Mouse (Mus musculus) urinary bladder, postnatal 4 days (tissue): ENCODE measurements around the gene Zfp423.

ENCODE experiments used
- DNase-seq, 2 experiments: peaks; one replicate each; pipeline ENCODE4 v3.0.0; 2021 to 2022; ENCODE audit warnings: low spot score in 2 of 2

The Zfp423 gene

DNA sequence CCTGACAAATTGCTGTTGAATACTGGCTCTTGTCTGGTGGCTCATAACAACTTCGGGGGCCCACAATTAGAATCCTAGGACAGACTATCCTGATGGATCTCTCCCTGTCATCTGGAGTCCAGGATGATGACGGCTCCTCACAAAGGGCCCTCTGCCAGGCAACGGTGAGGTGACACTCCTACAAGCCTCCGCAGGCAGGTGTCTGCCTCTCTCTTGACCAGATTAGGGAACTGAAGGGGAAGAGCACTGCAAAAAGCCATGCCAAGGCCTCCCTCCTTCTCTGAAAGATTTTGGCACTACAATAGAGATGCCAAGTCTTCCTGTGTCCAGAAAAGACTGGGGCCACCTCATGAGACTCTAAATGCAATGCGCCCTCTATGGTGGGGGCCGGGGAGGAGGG is 7.1 kb downstream of the Zfp423 start:
- no peak for DNase-seq

GRCm38 (mm10) chr8:87944225-87944934 is 15.0 kb downstream of the Zfp423 start:
- no peak for DNase-seq

GRCm38 (mm10) chr8:87943651-87944091 is 15.7 kb downstream of the Zfp423 start:
- DNase-seq = no peak

DNA sequence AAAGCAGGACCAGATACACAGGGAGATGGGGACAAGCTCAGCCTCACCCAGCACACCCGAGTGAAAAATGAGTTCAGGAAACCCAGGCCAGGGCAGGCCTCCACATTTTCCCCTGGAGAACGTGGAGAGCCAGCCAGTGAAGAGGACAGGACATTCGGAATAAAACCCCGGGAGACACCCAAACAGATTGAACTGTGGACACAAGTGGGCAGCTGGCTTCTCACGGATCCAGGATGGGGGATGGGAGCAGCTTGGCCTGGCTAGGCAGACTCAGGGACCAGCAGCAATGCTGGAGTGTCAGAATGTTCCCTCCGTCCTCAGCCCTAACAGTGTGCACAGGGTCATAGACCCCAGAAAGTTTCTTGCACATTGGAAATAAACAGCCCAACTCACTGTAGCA is 18.7 kb downstream of the Zfp423 start:
- no peak for DNase-seq

DNA sequence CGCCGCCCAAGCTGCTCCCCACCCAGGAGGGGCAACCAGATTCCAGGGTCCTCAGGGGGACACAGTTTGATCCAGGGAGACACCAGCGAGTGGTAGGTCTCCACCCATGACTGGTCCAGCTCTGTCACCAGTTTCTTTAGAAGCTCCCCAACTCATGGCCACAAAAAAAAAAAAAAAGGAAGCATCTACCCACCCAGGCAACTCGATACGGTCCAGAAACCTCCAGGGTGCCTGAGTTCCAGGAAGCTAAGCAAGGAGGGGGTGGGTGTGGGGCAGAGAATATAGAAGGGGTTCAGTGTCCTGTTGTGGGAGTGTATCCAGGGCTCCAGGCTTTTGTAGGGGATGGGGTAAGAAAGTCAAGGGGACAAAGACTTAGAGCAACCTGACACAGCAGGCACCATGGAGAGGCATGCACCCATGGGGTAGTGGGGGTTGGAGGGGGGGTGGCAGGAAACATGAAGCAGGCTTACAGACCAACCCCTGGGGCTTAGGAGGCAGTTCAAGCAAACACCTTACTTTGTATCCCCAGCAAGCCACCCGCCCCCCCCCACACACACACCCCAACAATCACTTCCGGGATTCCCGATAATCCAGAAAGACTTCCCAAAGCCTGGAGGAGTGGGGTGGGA is 20.0 kb downstream of the Zfp423 start:
- DNase-seq = no peak

- DNase-seq = peak in 1 of 2 experiments; percentile 76
These were observed 20.8 kb downstream of the Zfp423 start for GRCm38 (mm10) chr8:87938351-87939232.

DNA sequence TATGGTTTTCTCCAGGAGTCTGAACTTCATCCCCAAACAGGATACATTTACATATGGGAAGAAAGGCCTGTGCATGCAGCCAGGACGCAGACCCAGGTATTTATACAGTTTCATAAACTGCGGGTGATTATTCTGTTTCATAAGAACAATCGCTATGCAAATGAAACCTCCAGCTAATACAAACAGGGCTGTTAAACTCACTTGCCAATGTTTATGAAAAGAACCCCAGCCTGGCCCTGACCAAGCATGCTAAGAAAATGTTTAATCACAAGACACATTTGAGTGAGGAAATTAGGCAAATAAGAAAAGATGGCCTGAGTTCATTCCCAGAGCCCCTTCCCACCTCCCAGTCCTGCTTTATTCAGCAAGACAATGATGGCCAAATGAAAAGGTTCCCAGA is 22.2 kb downstream of the Zfp423 start:
- DNase-seq = no peak

DNA sequence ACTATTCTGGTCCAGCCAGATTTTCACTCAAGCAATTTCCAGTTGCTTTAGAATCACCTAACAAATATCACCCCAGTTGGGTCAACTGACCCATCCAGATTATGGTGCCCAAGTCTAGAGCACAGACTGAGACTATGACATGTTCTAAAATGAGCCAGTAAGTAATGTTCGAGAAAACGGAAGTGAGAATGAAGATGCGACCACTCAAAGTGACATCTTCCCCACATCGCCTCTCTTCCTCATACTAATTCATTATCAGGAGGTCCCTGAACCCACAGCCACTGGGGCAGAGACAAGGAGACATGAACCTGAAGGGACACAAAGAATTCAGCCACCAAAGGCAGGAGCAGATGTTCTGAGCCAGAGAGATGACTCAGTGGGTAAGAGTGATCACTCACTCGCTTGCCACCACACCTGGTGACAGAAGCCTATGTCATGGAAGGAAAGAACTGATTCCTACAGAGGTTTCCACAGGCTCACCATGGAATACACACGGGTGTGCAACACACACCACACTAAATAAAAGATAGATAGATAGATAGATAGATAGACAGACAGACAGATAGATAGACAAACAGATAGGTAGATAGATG is 24.2 kb downstream of the Zfp423 start:
- DNase-seq = no peak

DNA sequence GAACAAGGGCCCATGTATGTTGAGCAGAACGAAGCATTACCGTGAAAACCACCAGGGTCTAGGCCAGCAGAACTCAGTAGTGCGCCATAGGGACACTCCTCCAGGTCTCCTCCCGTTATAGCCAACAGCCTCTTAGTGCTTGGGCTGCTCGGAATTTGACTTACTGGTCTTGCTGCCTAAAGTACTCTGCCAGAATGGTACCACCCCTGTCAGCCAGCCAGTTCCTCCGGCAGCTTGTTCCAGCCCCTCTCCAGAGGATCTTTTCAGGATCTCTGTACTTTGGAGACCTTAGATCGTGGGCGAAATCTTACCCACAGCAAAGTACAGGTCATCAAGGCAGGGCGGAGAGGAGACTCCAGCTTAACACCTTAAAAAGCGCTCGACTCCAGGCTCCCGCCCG is 25.2 kb downstream of the Zfp423 start:
- DNase-seq = no peak

DNA sequence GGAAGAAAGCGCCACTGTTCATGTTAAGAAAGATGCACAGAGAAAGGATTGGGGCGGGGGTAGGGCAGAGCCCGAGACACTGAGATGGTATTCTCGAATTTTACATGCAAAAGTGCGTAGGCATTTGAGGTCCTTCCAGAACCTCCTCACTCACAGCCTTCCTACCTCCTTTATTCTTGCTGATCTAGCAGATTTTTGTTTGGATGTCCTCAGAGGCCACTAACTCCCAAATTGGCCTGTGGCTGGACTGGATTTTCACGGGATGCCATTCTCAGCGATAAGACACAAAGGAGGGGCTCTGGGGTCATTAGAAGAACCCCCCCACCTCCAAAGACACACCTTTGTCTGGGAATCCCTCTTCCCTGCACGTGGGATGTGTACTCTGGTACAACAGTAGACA is 25.6 kb downstream of the Zfp423 start:
- no peak for DNase-seq

- DNase-seq = no peak
These were observed 30.5 kb downstream of the Zfp423 start for GRCm38 (mm10) chr8:87928857-87929256.

DNA sequence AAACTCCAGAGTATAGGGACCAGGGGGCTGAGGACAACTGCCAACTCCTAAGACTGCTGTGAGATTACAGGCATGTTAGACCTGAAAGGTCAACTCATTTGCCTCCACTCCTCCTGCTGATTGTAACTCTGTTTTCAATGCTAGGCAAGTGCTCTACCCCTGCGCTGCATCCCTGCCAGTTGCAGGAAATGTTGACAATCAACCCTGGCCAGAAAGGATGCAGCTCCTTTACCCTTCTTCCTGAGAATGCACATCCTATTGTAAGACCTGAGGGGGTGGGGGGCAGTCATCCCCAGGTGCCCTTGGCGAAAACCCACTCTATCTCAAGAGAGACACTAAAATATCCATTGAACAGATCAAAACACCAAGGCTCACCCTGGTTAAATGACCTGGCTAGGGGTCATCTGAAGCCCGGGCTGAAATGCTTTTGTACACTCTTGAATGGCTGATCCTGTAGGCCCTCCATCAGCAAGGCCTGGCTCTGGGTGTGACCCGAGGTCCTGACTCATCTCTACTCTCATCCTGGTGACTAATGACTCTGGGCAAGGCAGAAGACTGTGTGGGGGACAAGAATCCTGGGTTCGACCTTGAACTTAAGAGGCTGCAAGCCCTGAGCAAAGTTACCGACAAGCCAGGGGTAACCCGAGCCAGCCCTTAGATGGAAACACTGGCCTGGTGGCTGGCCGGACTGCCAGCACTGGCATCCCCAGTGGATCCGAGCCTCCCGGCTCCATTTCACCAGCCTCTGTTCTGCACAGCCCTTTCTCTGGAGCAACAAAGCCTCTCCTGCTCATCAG is 32.2 kb downstream of the Zfp423 start:
- DNase-seq = no peak

GRCm38 (mm10) chr8:87926098-87926890 is 33.1 kb downstream of the Zfp423 start:
- no peak for DNase-seq

- no peak for DNase-seq
These were observed 36.5 kb downstream of the Zfp423 start for GRCm38 (mm10) chr8:87922936-87923335.

DNA sequence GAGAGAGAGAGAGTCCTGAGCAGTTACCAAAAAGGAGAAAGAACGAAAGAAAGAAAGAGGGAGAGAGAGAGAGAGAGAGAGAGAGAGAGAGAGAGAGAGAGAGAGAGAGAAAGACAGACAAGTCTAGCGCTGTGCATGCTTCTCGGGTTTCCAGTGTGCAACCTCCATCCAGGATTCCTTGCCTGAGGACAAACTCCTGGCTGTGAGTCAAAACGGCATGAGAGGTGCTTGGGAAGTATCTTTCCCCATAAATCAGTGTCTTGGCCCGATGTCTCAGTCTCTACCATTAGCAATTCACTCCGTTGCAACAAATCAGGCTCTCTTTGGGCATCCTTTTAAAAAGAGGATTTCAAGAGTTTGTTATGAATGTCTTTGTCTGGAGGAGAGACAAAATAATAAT is 36.9 kb downstream of the Zfp423 start:
- no peak for DNase-seq

DNA sequence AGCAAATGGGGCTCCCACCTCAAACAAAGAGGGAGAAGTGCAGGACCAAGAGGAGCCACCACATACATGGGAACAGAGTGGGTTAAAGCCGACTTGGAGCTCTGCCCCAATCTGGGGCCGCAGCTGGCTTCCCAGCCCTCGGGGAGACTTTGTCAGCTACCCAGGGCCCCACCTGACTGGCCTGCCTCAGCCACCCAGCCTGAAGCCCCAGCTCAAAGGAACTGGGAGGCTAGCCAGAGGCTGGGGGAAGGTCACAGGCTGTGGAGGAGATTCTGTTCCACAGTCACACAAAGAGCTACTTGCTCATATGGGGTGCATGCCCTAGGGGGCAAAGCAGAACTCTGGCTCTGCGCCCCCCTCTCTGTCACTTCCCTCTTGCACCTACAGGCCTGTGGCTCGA is 41.4 kb downstream of the Zfp423 start:
- DNase-seq = peak in 1 of 2 experiments; percentile 41

- no peak for DNase-seq
These were observed 43.6 kb downstream of the Zfp423 start for GRCm38 (mm10) chr8:87915763-87916162.

- peak in 1 of 2 experiments; percentile 51 for DNase-seq
These were observed 45.0 kb downstream of the Zfp423 start for GRCm38 (mm10) chr8:87914247-87914967.

DNA sequence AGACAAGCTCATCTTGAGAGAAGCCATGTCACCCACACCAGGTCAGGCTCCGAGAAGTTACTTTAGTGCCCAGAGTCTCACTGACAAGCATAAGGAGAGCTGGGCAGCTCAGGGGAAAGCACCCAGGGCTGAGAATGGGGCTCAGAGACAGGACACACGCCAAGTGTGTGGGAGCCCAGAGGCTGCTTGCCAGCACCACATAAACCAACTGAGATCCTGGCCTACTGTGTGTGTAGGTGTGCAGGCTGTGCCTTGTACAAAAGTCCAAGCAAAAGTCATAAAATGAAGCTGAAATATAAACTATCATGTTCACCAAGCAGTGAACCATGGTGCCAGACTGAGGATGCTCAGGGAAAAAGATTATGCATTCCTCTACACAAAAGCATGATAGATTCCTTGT is 50.5 kb downstream of the Zfp423 start:
- no peak for DNase-seq

DNA sequence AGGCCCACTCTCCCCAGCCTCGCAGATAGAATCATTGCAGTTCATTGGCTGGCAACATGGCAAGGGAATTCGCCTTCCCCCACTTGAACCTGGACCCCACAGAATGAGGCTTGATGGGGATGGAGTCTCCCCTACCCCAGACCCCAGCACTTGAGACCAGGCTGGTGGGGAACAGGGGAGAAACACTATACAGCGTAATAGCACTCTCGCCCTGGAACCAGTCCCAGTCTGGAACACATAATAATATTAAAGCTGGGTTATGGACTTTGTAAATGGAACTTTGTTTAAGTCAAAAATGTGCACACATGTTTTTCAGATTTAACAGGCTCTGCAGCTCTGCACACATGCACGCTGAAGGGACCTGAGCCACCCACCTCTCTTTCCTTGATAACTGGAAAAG is 54.0 kb downstream of the Zfp423 start:
- no peak for DNase-seq
